Mouse (Mus musculus): ENCODE measurements around the gene Odc1. TPM values are rescaled to one million over a fixed set of nuclear protein-coding genes. Genes with fewer than 3 reads are reported as not detected.

Odc1 gene
- 15.9 TPM for polyA plus RNA-seq (2017; shearing (Covaris generic))

DNA sequence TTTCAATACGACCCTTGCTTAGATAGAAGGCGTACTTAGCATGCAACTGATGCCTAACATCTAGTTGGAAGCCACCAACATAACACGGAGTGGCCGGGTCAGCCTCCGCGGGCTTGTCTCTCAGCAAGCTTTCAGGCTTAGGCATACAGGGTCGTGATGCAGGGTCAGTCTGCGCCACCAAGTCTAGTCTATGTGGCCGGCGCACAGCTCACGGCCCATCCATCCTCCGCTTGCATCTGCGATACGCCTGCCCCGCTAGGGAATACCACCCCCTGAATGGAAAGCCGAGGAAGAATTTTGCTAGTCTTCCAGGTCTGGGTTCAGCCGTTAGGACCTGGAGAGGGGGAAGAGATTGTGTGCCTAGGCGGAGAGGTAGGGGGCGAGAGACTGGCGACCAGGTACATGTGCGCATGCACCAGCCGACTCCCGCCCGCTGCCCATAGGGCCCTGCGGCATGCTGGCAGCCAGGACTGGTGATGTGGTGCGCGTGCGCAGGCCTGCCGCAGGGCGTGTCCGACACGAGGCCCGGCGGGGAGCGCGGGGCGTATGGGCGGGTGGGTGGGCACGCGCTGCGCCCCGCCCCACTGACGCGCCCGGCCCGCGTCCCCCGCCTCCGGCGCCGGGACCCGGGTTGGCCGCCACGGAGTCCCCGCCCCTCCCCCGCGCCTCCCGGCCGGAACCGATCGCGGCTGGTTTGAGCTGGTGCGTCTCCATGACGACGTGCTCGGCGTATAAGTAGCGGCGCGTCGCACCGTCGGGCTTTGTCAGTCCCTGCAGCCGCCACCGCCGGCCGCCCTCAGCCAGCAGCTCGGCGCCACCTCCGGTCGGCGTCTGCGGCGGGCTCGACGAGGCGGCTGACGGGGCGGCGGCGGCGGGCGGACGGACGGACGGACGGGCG, at the start of gene Odc1:
Odc1 (plus strand) TSS at position 586 of the 898 bp plus-strand sequence.

Other genes starting within 250 kb of the Odc1 start
- not detected for gene Atp6v1c2, start 215.4 kb upstream of the Odc1 start, polyA plus RNA-seq (2017; shearing (Covaris generic))
- 36.6 TPM for gene Nol10, start 196.3 kb upstream of the Odc1 start, polyA plus RNA-seq (2017; shearing (Covaris generic))
- gene Hpcal1, start 146.1 kb downstream of the Odc1 start, polyA plus RNA-seq (2017; shearing (Covaris generic)), result 75.5 TPM

All from activated CD4-positive, CD25-positive, alpha-beta regulatory T cell, adult 9 weeks (primary cell).